Mouse (Mus musculus) forebrain, embryonic 15.5 days (tissue): ENCODE measurements around the gene Brd3os. TPM values are rescaled to one million over a fixed set of nuclear protein-coding genes. Genes with fewer than 3 reads are reported as not detected.

Experiments used
- ATAC-seq: fragments of 200-750 bp; cut with Nextera tagmentation; replicated peaks from 2 replicates; pipeline ENCODE4 v1.8.0; 2017; ENCODE audit warnings: mild to moderate bottlenecking, moderate TSS enrichment, moderate library complexity
- H3K27ac ChIP-seq: fragments of 300-500 bp; sonication (generic); replicated peaks from 2 replicates; pipeline ENCODE4 v1.5.1; 2015; ENCODE audit warnings: mild to moderate bottlenecking, inconsistent platforms
- H3K27me3 ChIP-seq: fragments of 300-500 bp; sonication (generic); 2 replicates; pipeline ENCODE4 v1.6.1; 2015; ENCODE audit warnings: inconsistent platforms
- H3K36me3 ChIP-seq: fragments of 300-500 bp; sonication (generic); 2 replicates; pipeline ENCODE4 v1.6.1; 2015; ENCODE audit warnings: mild to moderate bottlenecking, inconsistent platforms
- H3K4me1 ChIP-seq: fragments of 300-500 bp; sonication (generic); 2 replicates; pipeline ENCODE4 v1.6.1; 2015; ENCODE audit warnings: inconsistent platforms
- H3K4me2 ChIP-seq: fragments of 300-500 bp; sonication (generic); replicated peaks from 2 replicates; pipeline ENCODE4 v1.6.1; 2015; ENCODE audit warnings: mild to moderate bottlenecking, inconsistent platforms
- H3K4me3 ChIP-seq: fragments of 300-500 bp; sonication (generic); 2 replicates; pipeline ENCODE4 v1.5.1; 2015; ENCODE audit warnings: mild to moderate bottlenecking, inconsistent platforms
- H3K9ac ChIP-seq: fragments of 300-500 bp; sonication (generic); replicated peaks from 2 replicates; pipeline ENCODE4 v1.6.1; 2015; ENCODE audit warnings: mild to moderate bottlenecking, inconsistent platforms
- H3K9me3 ChIP-seq: fragments of 300-500 bp; sonication (generic); 2 replicates; pipeline ENCODE4 v1.6.1; 2016; ENCODE audit warnings: inconsistent platforms
- WGBS: fragments of 180-500 bp; shearing (Covaris S2); methylation state at CpG from one replicate; pipeline ENCODE4 v1.1.7; 2015; ENCODE audit warnings: mixed read lengths; 5-methylcytosine and 5-hydroxymethylcytosine counted together
- polyA plus RNA-seq: library from polyadenylated mRNA; unstranded; fragments of >200 nt; fragmentation: Nextera tagmentation; extraction: Ambion mirVana; gene quantifications from 2 replicates; pipeline ENCODE4 v1.2.1, GENCODE M21; 2015

Gene Brd3os
- 30.6 and 31.5 TPM in 2 replicates for polyA plus RNA-seq

- peak within 1 kb of the TSS; percentile 49 for H3K4me3 ChIP-seq
- H3K4me1 ChIP-seq, result peaks cover 17% of the 10 kb centered on the region
- H3K27me3 ChIP-seq, result no peaks in the 10 kb centered on the region
- peak within 1 kb of the TSS; percentile 67 for H3K9ac ChIP-seq
- peak within 1 kb of the TSS; percentile 85 for H3K27ac ChIP-seq
- no peaks in the 10 kb centered on the region for H3K9me3 ChIP-seq
- peak within 1 kb of the TSS; percentile 55 for H3K4me2 ChIP-seq
- ATAC-seq, result peak; percentile 89
- peaks cover 19% of the 10 kb centered on the region for H3K36me3 ChIP-seq
- under 1% methylated on average over 36 of the region's 36 CpGs for WGBS
Observed at GRCm38 (mm10) chr2:27441767-27442707, at the start of gene Brd3os. Brd3os (plus strand) TSS chr2:27442324.

- no peaks in the 10 kb centered on the region for H3K9me3 ChIP-seq
- ATAC-seq, result peak; percentile 53
- no peak overlapping the region for H3K4me2 ChIP-seq
- no peaks in the 10 kb centered on the region for H3K27me3 ChIP-seq
- H3K4me1 ChIP-seq, result peaks cover 56% of the 10 kb centered on the region
- no peak overlapping the region; the same call in 1 of the 2 replicates for H3K27ac ChIP-seq
- WGBS, result 44% methylated on average over 10 of the region's 10 CpGs
- H3K36me3 ChIP-seq, result no peaks in the 10 kb centered on the region
- H3K9ac ChIP-seq, result no peak overlapping the region
- no peak overlapping the region for H3K4me3 ChIP-seq
Observed at GRCm38 (mm10) chr2:27394158-27394832, 47.8 kb upstream of the Brd3os start.

GRCm38 (mm10) chr2:27396656-27397440, 45.3 kb upstream of the Brd3os start:
- 55% methylated on average over 17 of the region's 17 CpGs for WGBS
- Histone ChIP-seq H3K9me3 (no peaks in the 10 kb centered on the region), H3K4me3 (no peak overlapping the region), H3K27me3 (no peaks in the 10 kb centered on the region), H3K4me1 (peaks cover 37% of the 10 kb centered on the region), H3K36me3 (no peaks in the 10 kb centered on the region), H3K9ac (no peak overlapping the region), H3K4me2 (no peak overlapping the region), H3K27ac (peak overlapping the region; percentile 63)
- no peak for ATAC-seq

- ATAC-seq, result no peak
- WGBS, result 85% methylated on average over 2 of the region's 2 CpGs
- Histone ChIP-seq H3K27me3 (no peaks in the 10 kb centered on the region), H3K9ac (no peak overlapping the region), H3K4me1 (peaks cover 29% of the 10 kb centered on the region), H3K27ac (no peak overlapping the region), H3K36me3 (no peaks in the 10 kb centered on the region), H3K4me3 (no peak overlapping the region), H3K9me3 (no peaks in the 10 kb centered on the region), H3K4me2 (no peak overlapping the region)
Observed at GRCm38 (mm10) chr2:27400083-27400482, 42.0 kb upstream of the Brd3os start.

DNA sequence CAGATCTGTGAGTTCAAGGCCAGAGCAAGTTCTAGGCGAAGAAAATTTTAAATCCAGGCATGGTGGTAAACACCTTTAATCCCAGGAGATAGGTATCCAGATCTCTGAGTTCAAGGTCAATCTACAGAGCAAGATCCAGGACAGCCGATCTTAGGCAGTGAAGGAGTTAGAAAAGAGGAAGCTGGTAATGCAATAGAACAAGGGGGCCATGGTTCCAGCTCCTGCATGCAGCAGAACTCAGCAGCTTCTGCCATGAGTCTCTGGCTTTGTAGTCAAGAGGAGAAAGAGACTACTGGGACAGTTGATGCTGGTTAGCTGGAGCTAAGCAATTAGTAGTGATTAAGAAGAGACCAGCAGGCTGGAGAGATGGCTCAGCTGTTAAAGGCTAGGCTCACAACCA, 40.6 kb upstream of the Brd3os start:
- ATAC-seq, result no peak
- Histone ChIP-seq H3K36me3 (no peaks in the 10 kb centered on the region), H3K4me2 (no peak overlapping the region), H3K9ac (no peak overlapping the region), H3K27me3 (no peaks in the 10 kb centered on the region), H3K4me3 (no peak overlapping the region), H3K9me3 (no peaks in the 10 kb centered on the region), H3K27ac (no peak overlapping the region), H3K4me1 (peaks cover 14% of the 10 kb centered on the region)
- 92% methylated on average over 2 of the region's 2 CpGs for WGBS

DNA sequence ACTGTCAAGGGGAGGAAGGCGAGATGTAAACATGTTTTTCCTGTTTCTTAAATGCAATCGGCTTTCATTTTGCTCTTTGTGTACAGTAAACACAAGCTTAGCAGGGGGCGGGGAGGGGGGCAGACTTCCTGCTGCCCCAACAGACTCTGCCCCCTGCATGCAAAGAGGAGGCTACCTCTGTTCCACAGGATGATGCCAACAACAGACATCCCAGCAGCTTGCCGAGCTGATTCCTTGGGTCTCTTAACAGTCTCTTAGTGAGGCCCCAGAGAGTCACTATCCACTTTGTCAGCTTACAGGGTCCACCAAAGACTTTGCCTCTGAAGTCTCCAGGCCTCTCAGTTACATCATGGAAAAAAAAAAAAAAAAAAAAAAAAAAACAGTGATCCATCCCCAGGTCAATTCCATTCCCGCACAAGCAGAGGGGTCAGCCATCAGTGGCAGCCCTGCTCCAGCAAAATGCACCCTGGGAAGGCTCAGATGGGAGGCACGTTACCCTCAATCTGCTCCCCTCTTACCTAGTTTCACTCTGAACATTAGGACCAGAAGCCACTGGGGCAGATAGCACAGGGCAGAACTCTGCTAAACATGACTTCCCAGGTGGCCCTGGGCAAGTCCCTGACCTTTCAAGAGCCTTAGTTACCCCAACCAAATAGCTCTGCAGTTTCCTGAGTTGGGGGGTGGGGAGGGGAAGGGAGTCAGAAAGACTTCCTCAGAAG, 37.6 kb upstream of the Brd3os start:
- Histone ChIP-seq H3K9ac (no peak overlapping the region), H3K4me1 (peaks cover 2% of the 10 kb centered on the region; the same call in 1 of the 2 replicates), H3K4me3 (no peak overlapping the region), H3K9me3 (no peaks in the 10 kb centered on the region), H3K27me3 (no peaks in the 10 kb centered on the region), H3K27ac (no peak overlapping the region), H3K36me3 (no peaks in the 10 kb centered on the region), H3K4me2 (no peak overlapping the region)
- 56% methylated on average over 6 of the region's 6 CpGs for WGBS
- no peak for ATAC-seq

DNA sequence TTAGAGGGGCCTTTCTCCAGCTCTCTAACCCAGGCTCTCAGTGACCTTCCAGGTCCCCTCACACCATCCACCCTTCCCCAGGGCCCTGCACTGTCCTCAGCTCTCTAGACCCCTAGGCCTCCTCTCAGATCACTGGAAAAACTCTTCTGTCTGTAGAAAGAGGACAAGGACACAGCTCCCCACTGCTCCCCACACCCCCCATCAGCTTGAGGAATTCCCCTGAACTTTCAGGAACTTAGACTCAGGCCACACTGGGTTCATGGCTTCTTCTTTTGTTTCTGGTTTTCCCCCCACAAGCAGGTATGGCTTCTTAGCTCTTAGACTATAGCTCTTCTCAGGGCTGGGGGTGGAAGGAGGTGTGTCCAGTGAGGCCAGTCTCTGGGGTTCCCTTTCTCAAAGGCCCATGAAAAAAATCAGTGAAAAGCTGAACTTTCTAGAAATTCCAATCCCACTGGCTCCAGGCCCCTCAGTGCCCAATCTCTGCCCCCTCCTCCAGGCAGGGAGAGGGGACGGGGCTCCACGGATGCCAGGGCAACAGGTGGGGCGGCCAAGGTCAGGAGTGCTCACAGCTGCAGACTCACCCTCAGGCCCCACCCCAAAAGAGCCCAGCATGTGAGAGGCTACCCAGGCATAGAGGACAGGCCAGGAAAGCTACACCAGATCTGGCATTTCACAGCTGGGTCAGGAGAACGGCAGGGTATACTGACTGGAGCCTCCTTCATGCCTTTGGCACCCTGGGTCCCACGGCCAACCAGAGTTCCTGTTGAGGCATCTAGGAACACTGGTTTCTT, 36.8 kb upstream of the Brd3os start:
- no peak for ATAC-seq
- Histone ChIP-seq H3K36me3 (no peaks in the 10 kb centered on the region), H3K4me1 (peaks cover 2% of the 10 kb centered on the region; the same call in 1 of the 2 replicates), H3K9ac (no peak overlapping the region), H3K4me2 (no peak overlapping the region), H3K27me3 (no peaks in the 10 kb centered on the region), H3K9me3 (no peaks in the 10 kb centered on the region), H3K27ac (no peak overlapping the region), H3K4me3 (no peak overlapping the region)
- WGBS, result 68% methylated on average over 5 of the region's 5 CpGs

DNA sequence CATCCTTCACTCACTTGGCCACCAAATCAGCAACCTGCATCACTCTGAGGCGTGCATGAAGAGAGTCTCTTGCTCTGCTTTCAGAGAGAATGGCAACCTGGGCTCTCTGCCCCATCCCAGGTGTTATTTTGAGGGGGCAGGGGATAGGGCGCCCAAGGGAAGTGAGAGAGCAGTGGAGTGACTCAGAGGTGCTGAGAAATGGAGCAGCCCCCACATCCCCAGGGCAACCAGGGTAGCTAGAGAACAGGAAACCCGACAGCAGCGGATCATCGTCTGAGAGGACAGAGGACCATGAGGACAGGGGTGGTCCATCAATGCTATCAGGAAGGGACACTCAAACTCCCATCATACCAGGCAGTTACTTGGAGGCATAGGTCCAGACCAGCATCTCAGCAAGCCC, 35.2 kb upstream of the Brd3os start:
- Histone ChIP-seq H3K36me3 (no peaks in the 10 kb centered on the region), H3K4me1 (peaks cover 16% of the 10 kb centered on the region), H3K4me2 (no peak overlapping the region), H3K27ac (no peak overlapping the region), H3K9ac (no peak overlapping the region), H3K9me3 (no peaks in the 10 kb centered on the region), H3K4me3 (no peak overlapping the region), H3K27me3 (no peaks in the 10 kb centered on the region)
- WGBS, result 92% methylated on average over 5 of the region's 5 CpGs
- no peak for ATAC-seq

DNA sequence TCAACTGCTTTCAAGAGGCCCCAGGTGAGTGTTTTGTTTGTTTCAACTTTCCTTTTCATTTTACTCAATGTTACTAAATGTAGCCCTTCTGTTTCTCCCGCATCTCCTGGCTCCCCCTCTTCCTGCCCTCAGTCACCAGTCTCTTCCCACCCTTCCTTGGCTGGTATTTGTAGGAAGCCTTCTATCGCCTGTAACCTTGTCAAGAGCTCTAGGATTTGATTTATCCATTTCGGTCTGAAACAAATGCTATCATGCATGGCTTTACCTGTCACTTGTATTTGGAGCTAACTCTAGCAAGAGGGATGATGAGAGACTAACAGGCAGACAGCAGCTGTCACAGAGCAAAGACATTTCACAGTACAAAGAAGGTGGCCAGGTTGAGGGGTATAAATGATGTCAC, 33.9 kb upstream of the Brd3os start:
- no peak overlapping the region for H3K9ac ChIP-seq
- no peaks in the 10 kb centered on the region for H3K9me3 ChIP-seq
- H3K27ac ChIP-seq, result no peak overlapping the region
- no peak for ATAC-seq
- no peak overlapping the region for H3K4me3 ChIP-seq
- H3K36me3 ChIP-seq, result no peaks in the 10 kb centered on the region
- 82% methylated on average over 3 of the region's 3 CpGs for WGBS
- peaks cover 28% of the 10 kb centered on the region for H3K4me1 ChIP-seq
- H3K27me3 ChIP-seq, result no peaks in the 10 kb centered on the region
- H3K4me2 ChIP-seq, result no peak overlapping the region

DNA sequence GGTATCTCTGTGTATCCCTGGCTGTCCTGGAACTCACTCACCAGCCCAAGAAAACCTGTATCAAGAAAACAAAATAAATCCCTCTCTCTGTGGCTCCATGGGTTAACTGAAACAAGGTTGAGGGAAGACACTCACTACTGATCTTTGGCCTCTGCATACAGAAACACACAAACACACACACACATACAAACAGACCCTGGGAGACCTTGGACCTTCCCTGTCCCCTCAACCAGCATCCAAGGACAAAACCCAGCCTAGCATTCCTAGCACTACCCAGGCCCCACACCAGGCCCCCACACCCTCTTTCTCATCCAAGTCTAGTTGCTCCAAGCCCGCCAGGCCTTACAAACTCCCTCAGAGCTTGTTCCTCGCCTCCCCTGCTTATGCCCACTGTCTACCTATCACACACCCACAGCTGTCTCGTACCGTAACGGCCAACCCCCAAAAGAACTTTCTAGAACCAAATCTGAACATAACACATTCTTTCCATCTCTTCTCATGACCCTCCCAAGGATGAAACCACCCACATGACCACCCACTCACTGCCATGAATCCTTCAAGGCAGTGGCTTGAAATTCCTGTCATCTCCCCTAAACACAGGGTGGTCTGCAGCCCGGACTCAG, 31.5 kb upstream of the Brd3os start:
- Histone ChIP-seq H3K4me3 (no peak overlapping the region), H3K27ac (0 out of 2 replicates have a peak overlapping the region, but pooled peaks have one; percentile 82), H3K4me1 (peaks cover 49% of the 10 kb centered on the region), H3K4me2 (no peak overlapping the region), H3K9ac (no peak overlapping the region), H3K9me3 (no peaks in the 10 kb centered on the region), H3K27me3 (no peaks in the 10 kb centered on the region), H3K36me3 (no peaks in the 10 kb centered on the region)
- 86% methylated on average over 6 of the region's 6 CpGs for WGBS
- ATAC-seq, result no peak
